Mouse (Mus musculus) liver, embryonic 16.5 days (tissue): Measurements from ENCODE around the gene Cenpp. TPM values are rescaled to one million over a fixed set of nuclear protein-coding genes. Genes with fewer than 3 reads are reported as not detected.

Source experiments
- ATAC-seq: fragments of 200-750 bp; cut with Nextera tagmentation; 2 replicates; pipeline ENCODE4 v1.8.0; 2017; ENCODE audit warnings: low read depth, mild to moderate bottlenecking, moderate number of reproducible peaks, moderate library complexity
- H3K27ac ChIP-seq: fragments of 300-500 bp; sonication (generic); 2 replicates; pipeline ENCODE4 v1.5.1; 2014; ENCODE audit warnings: mild to moderate bottlenecking, low read length
- H3K27me3 ChIP-seq: fragments of 300-500 bp; sonication (generic); 2 replicates; pipeline ENCODE4 v1.6.1; 2014; ENCODE audit warnings: low read depth, low read length, mixed read lengths; ENCODE audit not compliant: control insufficient read depth, insufficient read depth
- H3K36me3 ChIP-seq: fragments of 300-500 bp; sonication (generic); 2 replicates; pipeline ENCODE4 v1.6.1; 2014; ENCODE audit warnings: mild to moderate bottlenecking; ENCODE audit not compliant: control insufficient read depth, insufficient read depth
- H3K4me1 ChIP-seq: fragments of 300-500 bp; sonication (generic); 2 replicates; pipeline ENCODE4 v1.6.1; 2014; ENCODE audit warnings: low read depth, low read length, mixed read lengths; ENCODE audit not compliant: control insufficient read depth
- H3K4me2 ChIP-seq: fragments of 300-500 bp; sonication (generic); 2 replicates; pipeline ENCODE4 v1.6.1; 2014; ENCODE audit warnings: low read depth, low read length, mixed read lengths
- H3K4me3 ChIP-seq: fragments of 300-500 bp; sonication (generic); 2 replicates; pipeline ENCODE4 v1.5.1; 2014; ENCODE audit warnings: low read depth, mild to moderate bottlenecking, low read length
- H3K9ac ChIP-seq: fragments of 300-500 bp; sonication (generic); 2 replicates; pipeline ENCODE4 v1.6.1; 2014; ENCODE audit warnings: low read depth, low read length
- H3K9me3 ChIP-seq: fragments of 300-500 bp; sonication (generic); replicated peaks from 2 replicates; pipeline ENCODE4 v1.6.1; 2016; ENCODE audit warnings: low read length; ENCODE audit not compliant: control insufficient read depth
- WGBS: fragments of 180-500 bp; shearing (Covaris S2); extraction: QIAGEN DNeasy Blood & Tissue Kit; methylation state at CpG from one replicate; pipeline ENCODE4 v1.1.7; 2014; ENCODE audit not compliant: insufficient replicate concordance; 5-methylcytosine and 5-hydroxymethylcytosine counted together
- polyA plus RNA-seq: library from polyadenylated mRNA; unstranded; fragments of >200 nt; fragmentation: Nextera tagmentation; extraction: Ambion mirVana; gene quantifications from 2 replicates; pipeline ENCODE4 v1.2.1, GENCODE M21; 2015

Gene Cenpp
- 18.2 and 21.0 TPM in 2 replicates for polyA plus RNA-seq

GRCm38 (mm10) chr13:49652481-49653179 lies at the start of gene Cenpp, which contains the start of gene Nol8:
TSS of gene Cenpp (minus strand) at chr13:49652785.
TSS of gene Nol8 (plus strand) at chr13:49653078.
- peak within 1 kb of the TSS; percentile 78 for H3K9ac ChIP-seq
- ATAC-seq, result peak; percentile 99
- under 1% methylated on average over 65 of the region's 68 CpGs for WGBS
- H3K27ac ChIP-seq, result peak within 1 kb of the TSS; percentile 72
- H3K4me1 ChIP-seq, result peaks cover 13% of the 10 kb centered on the region
- H3K36me3 ChIP-seq, result no peaks in the 10 kb centered on the region
- H3K4me2 ChIP-seq, result peak within 1 kb of the TSS; percentile 98
- no peaks in the 10 kb centered on the region for H3K9me3 ChIP-seq
- no peaks in the 10 kb centered on the region for H3K27me3 ChIP-seq
- peak within 1 kb of the TSS; percentile 84 for H3K4me3 ChIP-seq

GRCm38 (mm10) chr13:49691056-49691455 lies 38.5 kb upstream of the Cenpp start:
- H3K4me2 ChIP-seq, result no peak overlapping the region
- 92% methylated on average over 5 of the region's 5 CpGs for WGBS
- H3K36me3 ChIP-seq, result peaks cover 38% of the 10 kb centered on the region
- ATAC-seq, result no peak
- H3K27ac ChIP-seq, result no peak overlapping the region
- no peak overlapping the region for H3K4me3 ChIP-seq
- H3K9me3 ChIP-seq, result no peaks in the 10 kb centered on the region
- H3K9ac ChIP-seq, result no peak overlapping the region
- H3K4me1 ChIP-seq, result no peaks in the 10 kb centered on the region
- H3K27me3 ChIP-seq, result no peaks in the 10 kb centered on the region

GRCm38 (mm10) chr13:49684266-49684665 lies 31.7 kb upstream of the Cenpp start:
- Histone ChIP-seq H3K27ac (no peak overlapping the region), H3K4me1 (peaks cover 14% of the 10 kb centered on the region), H3K27me3 (no peaks in the 10 kb centered on the region), H3K36me3 (peaks cover 16% of the 10 kb centered on the region), H3K4me2 (no peak overlapping the region), H3K9me3 (no peaks in the 10 kb centered on the region), H3K9ac (no peak overlapping the region), H3K4me3 (no peak overlapping the region)
- 62% methylated on average over 4 of the region's 4 CpGs for WGBS
- no peak for ATAC-seq

- WGBS, result 0% methylated on average over 20 of the region's 20 CpGs
- Histone ChIP-seq H3K4me2 (peak overlapping the region; percentile 75), H3K27me3 (no peaks in the 10 kb centered on the region), H3K36me3 (no peaks in the 10 kb centered on the region; the same call in none of the 2 replicates), H3K9me3 (no peaks in the 10 kb centered on the region), H3K27ac (peak overlapping the region; percentile 92), H3K4me3 (peak overlapping the region; percentile 85), H3K9ac (peak overlapping the region; percentile 90), H3K4me1 (peaks cover 14% of the 10 kb centered on the region)
- ATAC-seq, result peak; percentile 33
Observed at GRCm38 (mm10) chr13:49682233-49682846, 29.8 kb upstream of the Cenpp start.

GRCm38 (mm10) chr13:49681351-49682232 lies 29.0 kb upstream of the Cenpp start, which contains the start of gene Iars:
TSS of gene Iars (plus strand) at chr13:49682100.
- H3K27ac ChIP-seq, result peak within 1 kb of the TSS; percentile 92
- H3K27me3 ChIP-seq, result no peaks in the 10 kb centered on the region
- no peaks in the 10 kb centered on the region; the same call in 1 of the 2 replicates for H3K36me3 ChIP-seq
- H3K9me3 ChIP-seq, result no peaks in the 10 kb centered on the region
- peak; percentile 100 for ATAC-seq
- H3K9ac ChIP-seq, result peak within 1 kb of the TSS; percentile 90
- H3K4me1 ChIP-seq, result peaks cover 14% of the 10 kb centered on the region
- WGBS, result 5% methylated on average over 26 of the region's 26 CpGs
- peak within 1 kb of the TSS; percentile 85 for H3K4me3 ChIP-seq
- peak within 1 kb of the TSS; percentile 75 for H3K4me2 ChIP-seq

- no peak for ATAC-seq
- peaks cover 4% of the 10 kb centered on the region; the same call in 1 of the 2 replicates for H3K36me3 ChIP-seq
- WGBS, result 44% methylated on average over 2 of the region's 2 CpGs
Observed at GRCm38 (mm10) chr13:49677793-49678192, 25.2 kb upstream of the Cenpp start.

GRCm38 (mm10) chr13:49653180-49653541 lies 576 bp upstream of the Cenpp start:
- Histone ChIP-seq H3K36me3 (no peaks in the 10 kb centered on the region), H3K4me3 (peak overlapping the region; percentile 84), H3K27ac (peak overlapping the region; percentile 71), H3K4me2 (peak overlapping the region; percentile 98), H3K9me3 (no peaks in the 10 kb centered on the region), H3K27me3 (no peaks in the 10 kb centered on the region), H3K4me1 (peaks cover 13% of the 10 kb centered on the region), H3K9ac (peak overlapping the region; percentile 65)
- peak; percentile 54 for ATAC-seq
- WGBS, result under 1% methylated on average over 16 of the region's 16 CpGs

More at GRCm38 (mm10) chr13:49677793-49678192, 25.2 kb upstream of the Cenpp start:
- Histone ChIP-seq H3K4me2 (no peak overlapping the region), H3K9me3 (no peaks in the 10 kb centered on the region), H3K27me3 (no peaks in the 10 kb centered on the region), H3K4me3 (no peak overlapping the region), H3K9ac (no peak overlapping the region), H3K27ac (no peak overlapping the region), H3K4me1 (no peaks in the 10 kb centered on the region; the same call in 1 of the 2 replicates)

- no peaks in the 10 kb centered on the region for H3K27me3 ChIP-seq
- peaks cover 13% of the 10 kb centered on the region for H3K4me1 ChIP-seq
- peak overlapping the region; percentile 84 for H3K4me2 ChIP-seq
- no peaks in the 10 kb centered on the region for H3K36me3 ChIP-seq
- no peak for ATAC-seq
- H3K4me3 ChIP-seq, result peak overlapping the region; percentile 84
- peak overlapping the region; percentile 72 for H3K27ac ChIP-seq
- 3% methylated on average over 4 of the region's 4 CpGs for WGBS
- peak overlapping the region; percentile 78 for H3K9ac ChIP-seq
- H3K9me3 ChIP-seq, result no peaks in the 10 kb centered on the region
Observed at GRCm38 (mm10) chr13:49651781-49652351, 719 bp downstream of the Cenpp start.
